ENCODE assay signal across 7 mouse cellular contexts in the genomic region with DNA sequence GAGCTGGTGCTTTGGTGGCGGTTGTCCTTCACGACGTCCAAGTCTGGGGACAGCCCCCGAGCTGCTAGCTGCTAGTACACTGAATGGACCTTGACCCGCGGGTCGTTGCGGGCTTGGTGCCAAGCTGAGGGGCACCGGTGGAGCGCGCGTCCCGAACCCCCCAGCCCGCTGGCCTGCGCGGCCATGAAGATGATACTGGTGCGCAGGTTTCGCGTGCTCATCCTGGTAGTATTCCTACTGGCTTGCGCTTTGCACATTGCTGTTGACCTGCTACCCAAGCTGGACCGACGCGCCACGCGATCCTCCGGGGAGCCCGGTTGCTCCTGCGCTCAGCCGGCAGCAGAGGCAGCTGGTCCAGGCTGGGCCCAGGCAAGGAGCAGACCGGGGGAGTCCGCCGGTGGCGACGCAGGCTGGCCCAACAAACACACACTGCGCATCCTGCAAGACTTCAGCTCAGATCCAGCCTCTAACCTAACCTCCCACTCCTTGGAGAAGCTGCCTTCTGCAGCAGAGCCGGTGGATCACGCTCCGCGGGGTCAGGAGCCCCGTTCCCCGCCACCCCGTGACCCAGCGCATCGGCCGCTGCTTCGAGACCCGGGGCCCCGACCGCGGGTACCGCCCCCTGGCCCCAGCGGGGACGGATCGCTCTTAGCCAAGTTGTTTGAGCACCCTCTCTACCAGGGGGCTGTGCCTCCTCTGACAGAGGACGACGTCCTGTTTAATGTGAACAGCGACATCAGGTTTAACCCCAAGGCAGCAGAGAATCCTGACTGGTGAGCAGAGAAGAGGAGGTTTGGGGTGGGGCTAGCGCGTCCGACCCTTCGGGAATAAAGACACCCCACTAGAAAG. TPM values are rescaled to one million over a fixed set of nuclear protein-coding genes. Genes with fewer than 3 reads are reported as not detected.
DNase-seq lines count a peak whose midpoint lies in the region; ATAC-seq and TF ChIP-seq lines count a peak whose summit lies in the region.

No protein-coding gene starts in this region.

- DNase-seq in ZHBTc4 (ENCODE audit: low read depth, low spot score), result peak; percentile 43
- DNase-seq in heart, postnatal 14 days, result peak; percentile 49 to 53
- DNase-seq in layer of hippocampus, postnatal 25 days (ENCODE audit: extremely low spot score in 1 of 2, low spot score in 1 of 2), result peak; percentile 29 to 34
- peak; percentile 34 for DNase-seq in mesoderm, embryonic 11.5 days (ENCODE audit: low read depth, low spot score)

- peak overlapping the region; percentile 61 for H3K4me3 ChIP-seq in ES-Bruce4 (ENCODE audit: low read depth, low read length)
- peak overlapping the region; percentile 67 for H3K4me3 ChIP-seq in forebrain, embryonic 12.5 days (replicated peaks)
- peak overlapping the region; percentile 70 for H3K4me3 ChIP-seq in stomach, embryonic 15.5 days (replicated peaks)

- H3K4me2 ChIP-seq in forebrain, embryonic 12.5 days, result peak overlapping the region; percentile 95
- peak overlapping the region; percentile 95 for H3K4me2 ChIP-seq in stomach, embryonic 15.5 days

- no peak overlapping the region for H3K27ac ChIP-seq in ES-Bruce4 (ENCODE audit: insufficient read depth, low read length)
- peak overlapping the region; percentile 95 for H3K27ac ChIP-seq in forebrain, embryonic 12.5 days
- H3K27ac ChIP-seq in stomach, embryonic 15.5 days, result peak overlapping the region; percentile 65

- ATAC-seq in forebrain, embryonic 12.5 days (ENCODE audit: low FRiP score), result 0 out of 2 replicates have a peak, but pooled peaks have one; percentile 2
- no peak for ATAC-seq in stomach, embryonic 15.5 days (ENCODE audit: insufficient read depth, low FRiP score, low read depth)

- TF ChIP-seq CTCF in ES-Bruce4 (IDR thresholded peaks at IDR 0.05; ENCODE audit: low read depth, low read length), result no peak

- TF ChIP-seq POLR2A in ES-Bruce4 (IDR thresholded peaks at IDR 0.05; ENCODE audit: insufficient read depth, low read length), result no peak

- intact Hi-C loops in heart, postnatal 14 days (cut with DNase I), result no loop called here

- no peaks in the 10 kb centered on the region for H3K4me1 ChIP-seq in ES-Bruce4 (ENCODE audit: control insufficient read depth, insufficient read depth, low read length)
- peaks cover 47% of the 10 kb centered on the region for H3K4me1 ChIP-seq in forebrain, embryonic 12.5 days
- H3K4me1 ChIP-seq in stomach, embryonic 15.5 days, result peaks cover 28% of the 10 kb centered on the region

- H3K9me3 ChIP-seq in ES-Bruce4 (replicated peaks; ENCODE audit: control insufficient read depth, insufficient read depth, low read length, poor library complexity, severe bottlenecking), result no peaks in the 10 kb centered on the region
- no peaks in the 10 kb centered on the region for H3K9me3 ChIP-seq in forebrain, embryonic 12.5 days
- H3K9me3 ChIP-seq in stomach, embryonic 15.5 days, result no peaks in the 10 kb centered on the region

- H3K27me3 ChIP-seq in ES-Bruce4 (ENCODE audit: control insufficient read depth, insufficient read depth, low read length, poor library complexity, severe bottlenecking), result no peaks in the 10 kb centered on the region
- H3K27me3 ChIP-seq in forebrain, embryonic 12.5 days, result peaks cover 46% of the 10 kb centered on the region
- peaks cover 10% of the 10 kb centered on the region; the same call in 1 of the 2 replicates for H3K27me3 ChIP-seq in stomach, embryonic 15.5 days (replicated peaks)

- no peak for TF ChIP-seq EP300 in ES-Bruce4 (IDR thresholded peaks at IDR 0.05; ENCODE audit: insufficient read depth, low read depth, low read length)

- under 1% methylated on average over 61 of the region's 61 CpGs for WGBS in forebrain, embryonic 12.5 days
- under 1% methylated on average over 61 of the region's 61 CpGs for WGBS in stomach, embryonic 15.5 days

- H3K36me3 ChIP-seq in ES-Bruce4 (ENCODE audit: control insufficient read depth, insufficient read depth, low read length, poor library complexity, severe bottlenecking), result no peaks in the 10 kb centered on the region
- peaks cover 12% of the 10 kb centered on the region for H3K36me3 ChIP-seq in forebrain, embryonic 12.5 days (replicated peaks)
- H3K36me3 ChIP-seq in stomach, embryonic 15.5 days, result no peaks in the 10 kb centered on the region

- peak overlapping the region; percentile 78 for H3K9ac ChIP-seq in ES-Bruce4 (ENCODE audit: low read depth, poor library complexity, severe bottlenecking)
- peak overlapping the region; percentile 80 for H3K9ac ChIP-seq in forebrain, embryonic 12.5 days
- H3K9ac ChIP-seq in stomach, embryonic 15.5 days, result peak overlapping the region; percentile 32

RNA-seq across cellular contexts. Expression of a gene that starts 1.4 kb away (rescaled TPM):
- 0.88 and 1.1 TPM in 2 replicates for polyA plus RNA-seq in ES-Bruce4 (2011; ENCODE audit: insufficient read depth, insufficient read length, low read depth, missing spikeins)
- 21.6 and 23.3 TPM in 2 replicates for polyA plus RNA-seq in forebrain, embryonic 12.5 days (2016; fragmentation: Nextera tagmentation; extraction: Ambion mirVana)
- 10 to 100 TPM in 1 of 2 experiments, 1 to 10 TPM in 1; 9.9 to 10.4 TPM for total RNA-seq in heart, postnatal 14 days (2021)
- total RNA-seq in layer of hippocampus, postnatal 25 days (2021), result 10 to 100 TPM; 31.2 to 31.7 TPM
- polyA plus RNA-seq in stomach, embryonic 15.5 days (2015; fragmentation: Nextera tagmentation; extraction: Ambion mirVana), result 11.8 and 11.9 TPM in 2 replicates
